Mouse (Mus musculus): Measurements from ENCODE around the gene Slc22a18. TPM values are rescaled to one million over a fixed set of nuclear protein-coding genes. Genes with fewer than 3 reads are reported as not detected.
"Not testable (repeated sequence)": the region's sequence is repeated elsewhere in the genome, so short reads cannot be mapped to it uniquely, and the experiment has no call there.

Slc22a18 gene
- total RNA-seq, 2 experiments from 2014 or later = 0.35 to 0.54 TPM

DNA sequence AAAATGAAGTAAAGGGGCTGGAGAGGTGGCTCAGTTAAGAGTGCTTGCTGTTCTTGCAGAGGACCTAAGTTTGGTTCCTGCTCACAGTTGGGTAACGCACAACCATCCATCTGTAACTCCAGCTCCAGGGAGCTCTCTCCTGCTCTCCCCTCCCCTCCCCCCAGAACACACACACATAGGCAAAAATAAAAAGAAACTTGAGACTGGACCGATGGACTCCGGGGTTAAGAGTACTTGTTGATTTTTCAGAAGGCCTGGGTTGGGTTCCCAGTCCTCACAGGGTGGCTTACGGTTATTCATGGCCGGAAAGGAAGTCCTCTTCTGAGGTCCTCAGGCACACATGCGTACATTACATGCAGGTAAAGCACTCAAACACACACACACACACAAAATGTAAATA, 30.4 kb downstream of the Slc22a18 start:
- no peak for DNase-seq

DNA sequence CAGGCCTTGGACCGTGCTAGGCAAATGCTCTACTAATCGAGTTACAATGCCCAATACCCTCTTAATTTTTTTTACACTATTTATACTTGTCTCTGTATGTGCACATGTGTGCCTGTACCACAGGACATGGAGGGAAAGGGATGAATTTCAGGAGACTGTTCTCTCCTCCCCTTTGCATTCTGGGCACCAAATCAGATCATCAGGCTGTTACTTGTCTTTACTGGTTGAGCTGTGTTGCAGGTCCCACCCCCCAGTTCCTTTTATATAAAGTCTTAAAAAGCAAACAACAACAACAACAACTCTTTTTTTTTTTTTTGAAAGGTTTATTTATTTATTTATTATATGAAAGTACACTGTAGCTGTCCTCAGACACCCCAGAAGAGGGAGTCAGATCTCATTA, 31.9 kb downstream of the Slc22a18 start:
- DNase-seq = no peak

DNA sequence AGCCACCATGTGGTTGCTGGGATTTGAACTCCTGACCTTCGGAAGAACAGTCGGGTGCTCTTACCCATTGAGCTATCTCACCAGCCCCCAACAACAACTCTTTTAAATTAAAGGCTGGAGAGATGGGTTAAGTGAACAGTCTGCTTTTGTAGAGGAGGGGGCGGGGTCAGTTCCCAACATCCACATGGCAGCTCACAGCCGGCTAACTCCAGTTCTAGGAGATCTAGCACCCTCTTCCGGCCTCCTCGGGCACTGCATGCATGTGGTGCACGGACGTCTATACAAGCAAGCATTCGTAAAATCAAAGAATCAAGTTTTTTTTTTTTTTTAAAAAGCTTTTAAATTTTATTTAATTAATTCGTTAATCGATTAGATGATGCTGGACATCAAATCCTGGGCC, 32.3 kb downstream of the Slc22a18 start:
- peak; percentile 82 for DNase-seq

DNA sequence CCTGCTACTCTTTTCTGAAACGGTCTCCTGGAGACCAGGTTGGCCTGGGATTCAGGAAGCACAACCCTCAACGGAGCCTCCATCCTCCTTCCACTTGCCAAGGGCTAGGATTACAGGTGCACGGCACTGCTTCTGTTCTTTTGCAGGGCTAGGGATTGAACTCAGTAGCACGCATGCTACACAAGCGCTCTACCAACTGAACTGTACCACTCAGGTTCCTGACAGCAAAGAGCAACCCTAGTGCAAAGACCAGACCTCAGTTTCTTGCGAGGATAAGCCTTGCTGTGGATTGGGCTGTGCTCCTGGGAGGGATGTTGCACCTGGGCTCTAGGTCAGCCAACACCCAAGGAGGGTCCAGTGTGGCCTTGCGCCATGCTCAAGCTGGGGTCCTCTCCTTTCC, 32.7 kb downstream of the Slc22a18 start:
- no peak for DNase-seq

DNA sequence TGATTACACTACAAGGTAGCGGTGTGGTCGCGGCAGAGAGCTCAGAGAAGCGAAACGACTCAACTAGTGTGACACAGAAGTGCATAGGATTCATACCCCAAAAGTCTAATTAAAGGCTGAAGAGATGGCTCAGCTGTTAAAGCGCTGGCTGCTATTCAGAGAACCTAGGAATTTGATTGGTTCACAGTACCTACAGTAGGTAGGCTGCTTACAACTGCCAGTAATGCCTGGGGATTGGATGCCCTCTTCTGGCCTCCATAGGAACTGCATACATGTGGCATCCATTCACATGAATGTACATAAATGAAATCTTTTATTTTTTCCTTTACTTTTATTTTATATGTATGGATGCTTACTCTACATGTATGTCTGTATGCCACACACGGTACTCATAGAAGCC, 33.1 kb downstream of the Slc22a18 start:
- peak; percentile 47 for DNase-seq

DNA sequence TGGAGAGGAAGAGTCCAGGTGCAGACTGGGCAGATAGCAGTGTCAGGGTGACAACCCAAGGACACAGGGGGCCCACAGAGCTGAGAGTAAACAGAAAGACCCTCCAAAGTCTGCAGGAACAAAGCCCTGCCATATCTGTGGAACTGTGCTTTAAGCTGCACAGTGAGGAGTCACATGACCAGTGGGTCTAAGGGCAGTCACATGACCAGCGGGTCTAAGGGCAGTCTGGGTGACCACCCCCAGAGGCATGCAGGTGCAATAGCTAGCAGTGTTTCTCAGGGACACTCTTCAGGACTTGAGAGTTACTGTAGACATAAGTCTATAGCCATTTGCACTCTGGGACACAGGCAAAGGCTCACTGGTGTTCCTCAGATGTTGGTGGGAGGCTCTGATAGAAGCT, 36.0 kb downstream of the Slc22a18 start:
- no peak for DNase-seq

DNA sequence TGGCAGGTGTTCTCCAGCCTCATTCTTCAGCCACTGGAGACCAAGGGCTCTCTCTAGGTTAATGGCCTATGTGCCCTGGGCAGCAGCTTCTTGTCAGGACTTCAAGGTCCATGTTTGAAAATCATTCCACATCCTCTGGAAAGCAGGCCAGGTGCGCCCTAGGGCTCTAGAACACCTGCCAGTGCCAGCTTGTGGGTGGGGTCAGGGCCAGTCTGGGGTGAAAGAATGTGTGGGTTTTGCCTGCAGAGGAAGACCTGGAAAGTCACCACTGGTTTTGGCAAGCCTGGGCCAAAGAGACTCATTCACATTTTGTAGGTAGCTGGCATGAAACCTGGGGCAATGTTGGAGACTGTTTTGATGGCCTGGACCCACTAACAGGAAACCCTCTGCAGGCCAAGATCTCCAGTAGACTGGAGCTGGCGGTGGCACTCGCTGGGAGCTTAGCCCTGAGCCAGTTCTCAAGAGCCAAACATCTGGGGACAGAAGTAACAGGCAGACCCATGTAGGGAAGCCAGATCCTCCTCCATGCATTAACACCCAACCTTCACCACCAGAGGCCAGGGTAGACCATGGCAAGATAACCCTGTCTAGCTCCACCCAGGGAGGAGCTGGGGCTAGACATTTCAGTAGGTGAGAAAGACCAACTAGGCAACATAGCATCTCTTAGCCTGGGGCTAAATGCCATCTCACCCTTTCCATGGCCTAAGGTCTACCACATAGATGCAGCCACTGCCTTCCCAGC, 37.2 kb downstream of the Slc22a18 start:
- no peak for DNase-seq

DNA sequence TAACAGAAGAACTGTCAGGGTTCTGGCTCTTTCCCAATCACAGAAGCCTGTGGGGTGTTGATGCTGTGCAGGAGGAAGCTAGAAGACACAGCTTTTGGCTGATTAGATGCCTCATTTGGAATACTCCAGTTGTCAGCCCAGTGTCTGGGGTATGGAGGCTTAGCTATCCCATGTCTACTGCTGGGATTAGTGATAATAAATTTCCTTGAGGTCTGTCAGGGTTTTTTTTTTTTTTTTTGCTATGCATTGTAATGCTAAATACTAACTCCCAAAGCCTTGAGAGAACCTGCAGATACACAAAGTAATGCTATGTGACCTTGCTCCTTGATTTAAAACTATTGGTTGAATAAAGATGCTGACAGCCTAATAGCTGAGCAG, 37.8 kb downstream of the Slc22a18 start:
- no peak for DNase-seq

DNA sequence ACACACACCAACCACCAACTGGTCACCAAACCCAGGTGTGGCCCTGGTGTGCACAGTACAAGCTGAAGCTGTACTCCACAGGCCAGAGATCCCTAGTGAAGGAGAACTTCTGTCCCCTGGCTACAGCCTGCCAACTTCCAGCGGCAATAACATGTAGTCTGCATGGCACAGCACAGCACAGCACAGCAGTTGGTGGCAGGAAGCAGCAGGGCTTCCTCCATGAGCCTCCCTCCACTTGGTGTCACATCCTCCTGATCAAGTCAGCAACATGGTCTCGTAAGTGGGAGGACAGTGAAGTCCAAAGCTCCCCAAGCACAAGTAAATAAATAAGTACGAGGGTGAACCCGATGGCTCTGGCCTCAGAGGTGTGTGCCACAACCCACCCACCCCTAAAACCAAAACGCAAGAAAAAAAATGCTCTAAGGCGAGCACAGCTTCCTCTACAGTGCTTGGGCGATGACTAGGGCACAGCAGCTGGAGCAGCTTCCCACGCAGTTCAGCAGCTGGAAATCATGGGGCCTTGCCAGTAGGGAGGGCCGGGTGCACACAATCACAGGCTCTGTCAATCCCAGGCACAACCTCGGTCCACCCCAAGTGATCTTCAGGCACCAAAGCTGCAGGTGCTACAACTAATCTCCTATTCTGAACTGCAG, 40.4 kb downstream of the Slc22a18 start:
- no peak for DNase-seq

DNA sequence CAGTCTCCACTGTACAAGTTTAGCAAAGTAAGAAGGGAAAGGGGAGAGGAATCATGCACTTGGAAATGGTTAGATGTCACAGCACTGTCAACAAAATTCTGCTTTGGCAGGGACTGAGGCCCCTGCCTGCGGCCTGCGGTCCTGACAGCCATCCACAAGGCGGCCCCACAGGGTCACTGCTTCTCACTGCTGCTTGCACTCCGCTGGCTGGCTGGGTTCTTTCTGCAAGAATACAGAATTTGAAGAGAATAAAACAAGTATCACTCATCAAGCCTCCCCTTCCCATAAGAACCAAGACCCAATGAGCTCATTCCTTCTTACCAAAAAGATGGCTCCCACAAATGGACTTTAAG, 40.9 kb downstream of the Slc22a18 start:
- DNase-seq = no peak

DNA sequence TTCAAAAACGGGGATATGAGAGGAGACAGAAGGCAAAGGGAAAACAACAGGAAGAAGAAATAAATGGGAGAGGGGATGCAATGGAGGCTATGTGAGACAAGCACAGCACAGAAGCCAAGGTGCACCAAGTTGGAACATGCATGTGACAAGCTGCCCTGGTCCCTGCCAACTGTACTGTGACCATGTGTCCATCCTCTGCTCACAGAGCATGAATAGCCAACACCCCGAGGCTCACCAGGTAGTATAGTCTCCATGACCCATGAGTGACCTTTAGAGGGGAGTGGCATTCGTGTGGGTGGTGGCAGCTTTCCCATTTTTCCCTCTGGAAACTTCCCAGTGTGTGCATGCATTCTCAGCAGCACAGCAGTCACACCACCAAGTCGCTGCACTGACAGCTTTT, 45.8 kb downstream of the Slc22a18 start:
- DNase-seq = no peak

DNA sequence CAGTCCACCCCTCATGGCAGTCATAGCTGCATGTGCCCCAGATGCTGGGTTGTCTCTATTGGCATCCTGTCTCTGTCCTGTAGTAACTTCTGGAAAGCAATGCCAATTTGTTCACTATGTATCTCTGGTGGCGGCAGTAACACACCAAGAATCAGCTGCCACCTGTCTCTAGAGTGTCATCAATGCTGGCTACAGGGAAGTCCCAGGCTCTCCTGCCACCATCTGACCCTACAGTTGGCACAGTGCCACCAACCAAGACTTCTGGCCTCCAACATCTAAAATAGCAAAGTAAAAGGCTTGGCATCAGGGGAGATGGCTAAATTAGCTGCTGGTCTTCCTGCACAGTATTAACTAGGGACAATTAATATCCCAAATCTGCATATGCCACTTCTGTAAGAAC, 58.9 kb downstream of the Slc22a18 start:
- no peak for DNase-seq

DNA sequence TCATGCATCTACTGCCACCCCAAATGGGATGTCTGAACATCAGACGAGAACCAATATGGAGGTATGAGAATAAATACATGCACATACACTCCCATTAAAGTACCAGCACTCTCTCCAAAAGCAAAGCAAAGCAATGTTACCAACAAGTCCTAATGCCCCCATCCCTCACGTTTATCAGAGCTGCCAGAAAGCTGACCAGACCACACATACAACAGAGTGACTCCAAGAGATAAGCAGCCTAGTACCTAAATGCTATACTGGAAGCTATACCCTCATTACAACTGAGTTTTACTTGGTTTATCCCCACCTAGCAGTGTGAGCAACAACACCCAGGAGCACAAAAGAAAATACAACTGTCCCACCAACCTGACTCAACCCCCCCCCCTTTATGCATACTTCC, 59.7 kb downstream of the Slc22a18 start:
- DNase-seq = no peak

DNA sequence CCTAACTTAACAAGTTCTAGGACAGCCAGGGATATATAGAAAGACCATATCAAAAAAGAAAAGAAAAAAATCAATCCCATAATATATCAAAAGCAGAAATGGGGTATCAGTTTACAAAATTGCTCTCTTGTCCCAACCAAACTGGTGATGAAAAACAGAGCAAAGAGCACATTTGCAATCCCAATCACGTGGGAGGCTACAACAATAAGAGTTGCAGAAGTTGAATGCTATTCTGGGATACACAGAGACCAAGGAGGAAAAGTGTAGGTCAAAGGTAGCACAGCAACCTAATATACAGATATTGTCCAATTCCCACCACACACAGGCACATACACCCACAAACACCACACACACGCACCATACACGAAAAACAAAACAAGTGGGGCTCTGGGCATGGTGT, 62.7 kb downstream of the Slc22a18 start:
- no peak for DNase-seq

DNA sequence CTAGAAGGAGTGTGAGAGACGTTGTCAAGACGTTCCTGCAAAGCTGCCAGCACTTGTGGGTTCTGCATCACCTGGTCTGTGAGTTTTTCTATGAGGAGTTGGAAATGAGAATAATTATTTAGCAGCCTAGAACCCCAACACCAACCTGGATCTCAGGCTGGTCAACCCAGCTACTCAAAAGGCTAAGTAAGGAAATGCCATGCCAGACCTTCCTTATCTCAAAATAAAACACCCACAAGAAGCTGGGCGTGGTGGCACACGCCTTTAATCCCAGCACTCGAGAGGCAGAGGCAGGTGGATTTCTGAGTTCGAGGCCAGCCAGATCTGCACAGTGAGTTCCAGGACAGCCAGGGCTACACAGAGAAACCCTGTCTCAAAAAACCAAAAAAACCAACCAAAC, 64.7 kb downstream of the Slc22a18 start:
- not testable (repeated sequence) for DNase-seq

DNA sequence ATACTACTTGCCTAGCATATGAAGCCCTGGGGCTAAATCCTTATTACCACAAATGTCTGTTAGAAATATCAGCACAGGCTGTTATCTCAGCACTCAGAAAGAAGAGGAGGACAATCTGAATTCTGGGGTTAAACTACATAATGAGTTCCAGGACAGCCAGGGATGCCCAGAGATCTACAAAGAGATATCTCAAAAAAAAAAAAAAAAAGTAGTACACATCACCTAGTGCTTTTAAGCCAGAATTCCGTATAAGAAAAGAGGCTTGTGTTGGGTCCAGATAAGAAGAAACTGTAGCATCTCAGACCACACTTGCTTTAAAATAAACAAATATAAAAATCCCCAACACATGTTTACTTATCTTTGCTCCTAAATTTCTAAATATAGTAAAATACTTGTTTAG, 65.1 kb downstream of the Slc22a18 start:
- no peak for DNase-seq

DNA sequence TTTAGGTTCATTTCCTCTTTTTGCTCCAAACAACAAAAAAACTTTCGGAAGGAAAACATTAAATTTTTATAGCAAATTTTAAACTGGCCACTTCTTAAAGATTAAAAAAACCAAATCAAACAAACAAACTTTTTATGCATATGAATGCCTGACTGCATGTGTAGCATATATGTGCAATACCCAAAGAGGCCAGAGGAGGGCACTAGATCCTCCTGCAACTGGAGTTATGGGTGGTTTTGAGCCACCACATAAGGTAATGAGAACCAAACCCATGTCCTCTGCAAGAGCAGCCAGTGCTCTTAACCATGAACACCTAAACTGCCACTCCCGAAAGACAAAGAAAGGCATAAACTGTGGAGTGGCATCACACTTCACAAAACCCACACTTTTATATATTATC, 70.8 kb downstream of the Slc22a18 start:
- peak; percentile 20 for DNase-seq

DNA sequence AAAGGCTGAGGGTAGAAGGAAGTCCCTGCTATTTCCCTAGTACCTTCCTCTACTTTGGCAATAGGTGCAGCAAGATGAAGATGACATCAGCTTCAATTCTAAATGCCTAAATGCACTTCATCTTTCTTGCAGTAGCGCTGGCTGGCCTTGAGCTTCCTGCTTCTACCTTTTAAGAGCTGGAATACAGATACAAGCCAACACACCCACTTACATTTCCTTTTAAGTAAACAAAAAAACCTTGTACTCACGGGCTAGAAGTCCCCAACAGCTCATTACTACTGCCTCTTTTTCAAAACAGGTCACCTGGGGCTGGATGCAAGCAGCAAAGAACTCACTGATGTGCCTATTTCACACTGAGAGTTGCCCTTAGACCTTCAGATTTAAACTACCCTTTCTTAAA, 73.0 kb downstream of the Slc22a18 start:
- no peak for DNase-seq

DNA sequence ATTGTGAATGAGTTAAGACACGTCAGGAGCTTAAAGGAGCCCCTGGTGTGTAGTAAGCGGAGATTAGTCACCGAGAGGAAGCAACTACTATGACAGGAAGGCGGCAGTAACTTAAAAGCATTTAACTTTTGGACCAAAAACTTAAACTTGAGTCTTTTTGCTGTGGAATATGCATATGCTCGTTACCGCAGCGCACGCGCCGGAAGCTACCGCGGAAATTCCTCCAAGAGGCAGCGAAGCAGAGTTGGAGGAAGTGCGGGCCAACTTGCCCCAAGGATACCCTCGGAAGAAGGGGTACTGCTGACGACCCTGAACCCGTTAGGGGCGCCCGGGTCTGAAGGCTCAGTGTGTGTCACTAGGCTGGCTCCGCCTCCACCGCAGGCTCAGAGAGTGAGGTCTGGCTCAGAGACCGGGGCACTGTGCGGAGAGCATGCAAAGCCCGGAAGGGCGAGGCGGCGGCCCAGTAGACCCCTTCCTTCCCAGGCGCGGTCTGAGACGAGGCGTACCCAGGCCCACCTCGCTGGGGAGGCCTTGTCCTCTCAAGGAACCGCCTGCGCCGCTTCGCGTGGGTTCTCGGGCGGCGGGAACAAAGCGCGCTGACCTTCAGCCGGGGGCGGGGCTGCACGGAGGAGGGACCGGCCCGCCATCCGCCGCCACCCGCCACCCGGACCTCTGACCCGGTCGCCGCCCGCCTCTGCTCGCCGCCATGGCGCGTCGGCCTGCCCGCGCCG, 74.9 kb downstream of the Slc22a18 start:
- no peak for DNase-seq
